Mouse (Mus musculus): Measurements from ENCODE around the gene Lef1.

- TF ChIP-seq CTCF (IDR thresholded peaks at IDR 0.05; ENCODE audit: insufficient read depth, low read length): no peak
- no peak for TF ChIP-seq POLR2A (IDR thresholded peaks at IDR 0.05; ENCODE audit: borderline replicate concordance, extremely low read depth, low read depth, low read length)
Observed at GRCm38 (mm10) chr3:131144250-131144649, 34.0 kb downstream of the Lef1 start.
